7 mouse cellular contexts compared by ENCODE assay signal in the genomic region with DNA sequence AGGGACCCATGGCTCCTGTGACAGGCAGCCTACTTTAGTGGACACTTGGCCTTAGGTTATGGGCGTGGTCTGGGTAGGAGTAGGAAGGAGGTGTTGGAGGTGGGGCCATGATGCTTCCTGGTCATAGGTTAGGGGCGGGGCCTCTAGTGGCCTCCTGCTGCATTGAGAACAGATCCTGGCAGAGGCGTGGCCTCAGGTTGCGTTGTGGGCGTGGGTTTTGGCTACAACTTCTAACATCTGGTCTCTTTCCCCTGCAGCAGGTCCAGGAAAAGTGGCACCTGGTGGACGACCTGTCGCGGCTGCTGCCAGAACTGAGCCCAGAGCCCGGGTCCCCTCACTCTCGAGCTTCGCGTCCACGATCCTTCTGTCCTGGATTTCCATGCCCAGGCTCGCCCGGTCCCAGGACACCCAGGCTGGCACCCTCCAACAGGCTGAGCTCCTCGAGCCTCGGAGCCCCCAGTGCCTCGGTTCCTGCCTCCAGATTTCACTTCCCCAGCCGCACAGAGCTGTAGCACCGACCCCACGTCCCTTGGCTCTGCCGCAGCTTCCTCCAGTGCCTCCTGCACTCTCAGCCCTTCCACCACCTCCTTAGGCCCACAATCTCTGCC. TPM values are rescaled to one million over a fixed set of nuclear protein-coding genes. Genes with fewer than 3 reads are reported as not detected.
A peak's percentile ranks its signal among the peaks of the same experiment; 100 is the strongest.
DNase-seq lines count a peak whose midpoint lies in the region; ATAC-seq and TF ChIP-seq lines count a peak whose summit lies in the region.

No protein-coding gene starts in this region.

- H3K27ac ChIP-seq in ES-Bruce4 (ENCODE audit: insufficient read depth, low read length) = no peak overlapping the region
- no peak overlapping the region for H3K27ac ChIP-seq in heart, embryonic 15.5 days
- H3K27ac ChIP-seq in limb, embryonic 12.5 days = no peak overlapping the region
- H3K27ac ChIP-seq in midbrain, embryonic 16.5 days (ENCODE audit: low read length) = no peak overlapping the region

- DNase-seq in A20 (ENCODE audit: low read depth, low spot score) = peak; percentile 97
- DNase-seq in yolk sac, embryonic 10.5 days (ENCODE audit: low spot score) = peak; percentile 92
- DNase-seq in right cerebral cortex, postnatal 4 days = no peak

- H3K4me1 ChIP-seq in ES-Bruce4 (ENCODE audit: control insufficient read depth, insufficient read depth, low read length) = peaks cover 3% of the 10 kb centered on the region
- H3K4me1 ChIP-seq in heart, embryonic 15.5 days (replicated peaks) = peaks cover 23% of the 10 kb centered on the region
- H3K4me1 ChIP-seq in limb, embryonic 12.5 days (replicated peaks) = peaks cover 26% of the 10 kb centered on the region
- H3K4me1 ChIP-seq in midbrain, embryonic 16.5 days (ENCODE audit: control insufficient read depth, insufficient read depth, low read length) = no peaks in the 10 kb centered on the region

- ATAC-seq in heart, embryonic 15.5 days (replicated peaks; ENCODE audit: insufficient number of reproducible peaks, insufficient read depth, low FRiP score, low read depth) = peak; percentile 43; the same call in 1 of the 2 replicates
- no peak for ATAC-seq in limb, embryonic 12.5 days (ENCODE audit: insufficient number of reproducible peaks, insufficient read depth, low FRiP score, low TSS enrichment, low read depth)
- no peak for ATAC-seq in midbrain, embryonic 16.5 days

- no peak for TF ChIP-seq POLR2A in ES-Bruce4 (IDR thresholded peaks at IDR 0.05; ENCODE audit: insufficient read depth, low read length)

- WGBS in heart, embryonic 15.5 days = 9% methylated on average over 22 of the region's 22 CpGs
- WGBS in limb, embryonic 12.5 days = 6% methylated on average over 22 of the region's 22 CpGs
- 10% methylated on average over 22 of the region's 22 CpGs for WGBS in midbrain, embryonic 16.5 days

- H3K9me3 ChIP-seq in ES-Bruce4 (replicated peaks; ENCODE audit: control insufficient read depth, insufficient read depth, low read length, poor library complexity, severe bottlenecking) = no peaks in the 10 kb centered on the region
- H3K9me3 ChIP-seq in heart, embryonic 15.5 days (replicated peaks) = no peaks in the 10 kb centered on the region
- no peaks in the 10 kb centered on the region for H3K9me3 ChIP-seq in limb, embryonic 12.5 days
- H3K9me3 ChIP-seq in midbrain, embryonic 16.5 days (replicated peaks; ENCODE audit: control insufficient read depth, low read length, poor library complexity, severe bottlenecking) = no peaks in the 10 kb centered on the region

- TF ChIP-seq CTCF in ES-Bruce4 (IDR thresholded peaks at IDR 0.05; ENCODE audit: low read depth, low read length) = no peak

- no peaks in the 10 kb centered on the region for H3K36me3 ChIP-seq in ES-Bruce4 (ENCODE audit: control insufficient read depth, insufficient read depth, low read length, poor library complexity, severe bottlenecking)
- H3K36me3 ChIP-seq in heart, embryonic 15.5 days = no peaks in the 10 kb centered on the region
- no peaks in the 10 kb centered on the region for H3K36me3 ChIP-seq in limb, embryonic 12.5 days
- no peaks in the 10 kb centered on the region for H3K36me3 ChIP-seq in midbrain, embryonic 16.5 days (ENCODE audit: control insufficient read depth, insufficient read depth, low read length)

- peak overlapping the region; percentile 62 for H3K4me2 ChIP-seq in heart, embryonic 15.5 days
- H3K4me2 ChIP-seq in limb, embryonic 12.5 days = peak overlapping the region; percentile 55
- H3K4me2 ChIP-seq in midbrain, embryonic 16.5 days (ENCODE audit: low read length) = peak overlapping the region; percentile 16; the same call in 1 of the 2 replicates

- H3K9ac ChIP-seq in ES-Bruce4 (ENCODE audit: low read depth, poor library complexity, severe bottlenecking) = peak overlapping the region; percentile 11
- peak overlapping the region; percentile 18; the same call in 1 of the 2 replicates for H3K9ac ChIP-seq in heart, embryonic 15.5 days
- H3K9ac ChIP-seq in limb, embryonic 12.5 days (replicated peaks) = peak overlapping the region; percentile 53
- H3K9ac ChIP-seq in midbrain, embryonic 16.5 days (ENCODE audit: low read depth, low read length) = no peak overlapping the region

- peak overlapping the region; percentile 34 for H3K4me3 ChIP-seq in ES-Bruce4 (ENCODE audit: low read depth, low read length)
- H3K4me3 ChIP-seq in heart, embryonic 15.5 days = peak overlapping the region; percentile 25
- H3K4me3 ChIP-seq in limb, embryonic 12.5 days (replicated peaks) = peak overlapping the region; percentile 23
- H3K4me3 ChIP-seq in midbrain, embryonic 16.5 days (ENCODE audit: low read depth, low read length) = no peak overlapping the region

- H3K27me3 ChIP-seq in ES-Bruce4 (ENCODE audit: control insufficient read depth, insufficient read depth, low read length, poor library complexity, severe bottlenecking) = no peaks in the 10 kb centered on the region
- peaks cover 8% of the 10 kb centered on the region; the same call in 1 of the 2 replicates for H3K27me3 ChIP-seq in heart, embryonic 15.5 days
- peaks cover 10% of the 10 kb centered on the region for H3K27me3 ChIP-seq in limb, embryonic 12.5 days
- peaks cover 11% of the 10 kb centered on the region for H3K27me3 ChIP-seq in midbrain, embryonic 16.5 days (ENCODE audit: control insufficient read depth, insufficient read depth, low read depth, low read length)

- peak; percentile 42; the same call in 1 of the 2 replicates for TF ChIP-seq EP300 in ES-Bruce4 (IDR thresholded peaks at IDR 0.05; ENCODE audit: insufficient read depth, low read depth, low read length)

RNA-seq across cellular contexts. Expression of gene 6030468B19Rik, which starts 5.1 kb away (rescaled TPM):
- polyA plus RNA-seq in ES-Bruce4 (2011; ENCODE audit: insufficient read depth, insufficient read length, low read depth, missing spikeins) = not detected in 2 replicates
- 0.34 and 0.65 TPM in 2 replicates for polyA plus RNA-seq in heart, embryonic 15.5 days (2015; fragmentation: Nextera tagmentation; extraction: Ambion mirVana)
- 0.26 and 0.33 TPM in 2 replicates for polyA plus RNA-seq in limb, embryonic 12.5 days (2016; fragmentation: Nextera tagmentation; extraction: Ambion mirVana)
- not detected in 2 replicates for polyA plus RNA-seq in midbrain, embryonic 16.5 days (2015; fragmentation: Nextera tagmentation; extraction: Ambion mirVana)

RNA-seq across cellular contexts. Expression of gene Tmc6, which starts 10.4 kb away (rescaled TPM):
- 12.3 and 16.4 TPM in 2 replicates for polyA plus RNA-seq in ES-Bruce4 (2011; ENCODE audit: insufficient read depth, insufficient read length, low read depth, missing spikeins)
- 20.9 and 28.3 TPM in 2 replicates for polyA plus RNA-seq in heart, embryonic 15.5 days (2015; fragmentation: Nextera tagmentation; extraction: Ambion mirVana)
- 20.3 and 22.4 TPM in 2 replicates for polyA plus RNA-seq in limb, embryonic 12.5 days (2016; fragmentation: Nextera tagmentation; extraction: Ambion mirVana)
- polyA plus RNA-seq in midbrain, embryonic 16.5 days (2015; fragmentation: Nextera tagmentation; extraction: Ambion mirVana) = 4.2 and 4.5 TPM in 2 replicates

RNA-seq across cellular contexts. Expression of gene Tmc8, which starts 10.5 kb away (rescaled TPM):
- 3.1 and 5.3 TPM in 2 replicates for polyA plus RNA-seq in ES-Bruce4 (2011; ENCODE audit: insufficient read depth, insufficient read length, low read depth, missing spikeins)
- 2.7 and 3.8 TPM in 2 replicates for polyA plus RNA-seq in heart, embryonic 15.5 days (2015; fragmentation: Nextera tagmentation; extraction: Ambion mirVana)
- 0.53 and 1.2 TPM in 2 replicates for polyA plus RNA-seq in limb, embryonic 12.5 days (2016; fragmentation: Nextera tagmentation; extraction: Ambion mirVana)
- polyA plus RNA-seq in midbrain, embryonic 16.5 days (2015; fragmentation: Nextera tagmentation; extraction: Ambion mirVana) = 0.73 and 1.6 TPM in 2 replicates

RNA-seq across cellular contexts. Expression of gene Gm20708, which starts 17.1 kb away (rescaled TPM):
- polyA plus RNA-seq in ES-Bruce4 (2011; ENCODE audit: insufficient read depth, insufficient read length, low read depth, missing spikeins) = 1.4 and 2.1 TPM in 2 replicates
- 0.97 and 1.5 TPM in 2 replicates for polyA plus RNA-seq in heart, embryonic 15.5 days (2015; fragmentation: Nextera tagmentation; extraction: Ambion mirVana)
- polyA plus RNA-seq in limb, embryonic 12.5 days (2016; fragmentation: Nextera tagmentation; extraction: Ambion mirVana) = 0.36 and 0.58 TPM in 2 replicates
- 0.99 and 1.6 TPM in 2 replicates for polyA plus RNA-seq in midbrain, embryonic 16.5 days (2015; fragmentation: Nextera tagmentation; extraction: Ambion mirVana)

RNA-seq across cellular contexts. Expression of gene Syngr2, which starts 17.1 kb away (rescaled TPM):
- polyA plus RNA-seq in ES-Bruce4 (2011; ENCODE audit: insufficient read depth, insufficient read length, low read depth, missing spikeins) = 49.1 and 51.9 TPM in 2 replicates
- 84.6 and 105 TPM in 2 replicates for polyA plus RNA-seq in heart, embryonic 15.5 days (2015; fragmentation: Nextera tagmentation; extraction: Ambion mirVana)
- 27.6 and 28.8 TPM in 2 replicates for polyA plus RNA-seq in limb, embryonic 12.5 days (2016; fragmentation: Nextera tagmentation; extraction: Ambion mirVana)
- 12.8 and 13.8 TPM in 2 replicates for polyA plus RNA-seq in midbrain, embryonic 16.5 days (2015; fragmentation: Nextera tagmentation; extraction: Ambion mirVana)
